Mouse (Mus musculus): Measurements from ENCODE around the gene 4921539E11Rik.

DNA sequence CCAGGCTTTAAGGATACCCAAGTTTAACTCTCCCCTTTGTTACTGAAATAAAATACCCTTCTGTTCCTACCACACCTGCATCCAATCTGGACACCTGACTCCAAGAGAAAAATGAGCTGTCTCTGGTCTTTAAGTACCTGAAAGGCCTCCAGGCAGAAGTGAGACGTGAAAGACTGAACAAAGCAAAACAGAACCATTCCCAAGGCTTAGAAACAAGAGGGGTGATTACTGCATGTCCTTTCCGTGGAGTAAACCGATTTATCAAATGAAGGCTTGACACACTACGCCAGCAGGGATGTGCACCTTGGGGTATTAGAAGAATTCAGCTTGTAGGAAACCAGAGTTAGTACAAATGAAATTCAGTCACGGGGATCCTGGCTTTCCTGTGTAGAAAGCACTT lies 71.7 kb downstream of the 4921539E11Rik start:
- TF ChIP-seq GATA1 (IDR thresholded peaks at IDR 0.05; ENCODE audit: borderline replicate concordance, low read length) (no peak), FLI1 (IDR thresholded peaks at IDR 0.05; ENCODE audit: low read length) (no peak)
